Mouse (Mus musculus): ENCODE measurements around the gene Mpz. TPM values are rescaled to one million over a fixed set of nuclear protein-coding genes. Genes with fewer than 3 reads are reported as not detected.

Mpz gene
- total RNA-seq, 2 experiments from 2014 or later = not detected

GRCm38 (mm10) chr1:171195046-171195822 lies 44.7 kb downstream of the Mpz start:
- Histone ChIP-seq H3K4me3 (peak overlapping the region; percentile 62), H3K27ac (peak overlapping the region; percentile 64)
- no peak for TF ChIP-seq CTCF (conservative IDR thresholded peaks at IDR 0.05)
- DNase-seq (ENCODE audit: low spot score in 2 of 2) = no peak

GRCm38 (mm10) chr1:171195887-171196397 lies 45.4 kb downstream of the Mpz start, which contains the start of gene Pcp4l1:
Gene Pcp4l1 (minus strand): TSS chr1:171196268.
- DNase-seq (ENCODE audit: low spot score in 2 of 2) = peak in 1 of 2 experiments; percentile 36
- Histone ChIP-seq H3K27ac (peak within 1 kb of the TSS; percentile 64), H3K4me3 (peak within 1 kb of the TSS; percentile 62)
- TF ChIP-seq CTCF (conservative IDR thresholded peaks at IDR 0.05) = no peak

GRCm38 (mm10) chr1:171199532-171199931 lies 49.0 kb downstream of the Mpz start:
- no peak for TF ChIP-seq CTCF (conservative IDR thresholded peaks at IDR 0.05)
- Histone ChIP-seq H3K4me3 (no peak overlapping the region), H3K27ac (no peak overlapping the region)
- no peak for DNase-seq (ENCODE audit: low spot score in 2 of 2)

DNA sequence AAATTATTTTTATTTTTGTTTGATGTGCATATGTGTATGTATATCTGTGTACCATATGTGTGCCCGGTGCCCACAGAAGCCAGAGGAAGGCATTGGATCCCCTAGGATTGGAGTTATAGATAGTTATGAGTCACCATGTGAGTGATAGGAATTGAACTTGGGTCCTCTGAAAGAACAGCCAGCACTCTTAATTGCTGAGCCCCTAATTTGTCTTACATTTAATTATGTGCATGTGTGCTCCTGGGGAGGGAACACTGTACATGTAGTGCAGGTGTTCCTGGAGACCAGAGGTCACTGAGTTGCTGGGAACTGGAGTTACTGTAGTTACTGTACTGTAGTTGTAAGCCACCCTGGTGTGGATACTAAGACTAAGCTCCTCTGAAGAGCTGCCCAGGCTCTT lies 50.3 kb downstream of the Mpz start:
- H3K27ac ChIP-seq = no peak overlapping the region
- no peak for DNase-seq (ENCODE audit: low spot score in 2 of 2)
- TF ChIP-seq CTCF (conservative IDR thresholded peaks at IDR 0.05) = no peak
- H3K4me3 ChIP-seq = no peak overlapping the region

DNA sequence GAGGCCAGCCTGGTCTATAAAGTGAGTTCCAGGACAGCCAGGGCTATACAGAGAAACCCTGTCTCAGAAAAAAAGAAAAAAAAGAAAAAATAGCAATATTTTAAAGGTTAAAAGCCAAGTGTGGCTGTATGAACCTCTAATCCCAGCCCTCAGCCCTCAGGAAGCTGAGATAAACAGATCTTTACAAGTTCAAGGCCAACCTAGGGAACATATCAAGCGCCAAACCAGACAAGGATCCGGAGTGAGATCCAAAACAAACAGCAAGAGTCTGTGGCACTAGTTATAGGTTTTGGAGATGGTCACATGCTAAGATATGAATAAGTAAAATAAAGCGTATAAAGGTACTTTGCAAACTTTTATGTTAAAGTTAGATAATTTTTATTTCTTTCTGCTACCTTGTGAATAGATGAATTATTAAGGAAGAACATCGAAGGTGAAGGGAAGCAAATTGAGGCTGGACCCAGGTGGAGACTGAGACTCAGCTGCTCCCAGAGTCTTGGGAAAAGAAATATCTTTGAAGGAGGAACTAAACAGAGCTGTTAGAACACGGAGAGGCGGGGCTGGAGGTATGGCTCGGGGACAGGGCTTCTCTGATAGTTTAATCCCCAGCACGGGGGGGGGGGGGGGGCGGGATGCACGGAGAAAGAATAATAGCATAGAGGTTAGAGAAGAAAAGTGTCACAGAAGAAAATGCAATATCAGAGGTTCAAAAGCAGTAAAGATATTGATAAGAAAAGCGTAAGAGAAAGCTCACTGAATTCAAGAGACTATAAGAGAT lies 53.1 kb downstream of the Mpz start:
- Histone ChIP-seq H3K27ac (no peak overlapping the region), H3K4me3 (no peak overlapping the region)
- TF ChIP-seq CTCF (conservative IDR thresholded peaks at IDR 0.05) = no peak
- DNase-seq (ENCODE audit: low spot score in 2 of 2) = no peak

DNA sequence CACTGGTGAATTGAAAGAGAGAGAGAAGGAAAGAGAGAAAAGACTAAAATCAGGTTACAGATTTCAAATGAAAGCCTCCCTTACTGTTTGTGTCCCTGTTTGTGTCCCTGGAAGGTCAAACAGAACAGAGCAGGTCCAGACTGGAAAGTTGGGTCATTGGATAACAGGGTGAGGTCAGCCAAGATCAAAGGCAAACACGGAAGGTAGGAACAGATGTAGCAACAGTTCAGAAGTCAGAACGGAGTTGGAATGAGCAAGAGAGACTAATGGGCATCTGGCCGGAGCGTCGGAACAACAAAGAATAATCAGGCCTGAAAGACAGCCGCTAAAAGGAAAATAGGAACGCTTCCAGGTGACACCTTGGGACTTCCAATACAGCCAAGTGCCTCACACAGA lies 53.7 kb downstream of the Mpz start:
- Histone ChIP-seq H3K4me3 (no peak overlapping the region), H3K27ac (no peak overlapping the region)
- TF ChIP-seq CTCF (conservative IDR thresholded peaks at IDR 0.05) = no peak
- DNase-seq (ENCODE audit: low spot score in 2 of 2) = no peak

GRCm38 (mm10) chr1:171205704-171206493 lies 55.4 kb downstream of the Mpz start:
- DNase-seq (ENCODE audit: low spot score in 2 of 2) = no peak
- TF ChIP-seq CTCF (conservative IDR thresholded peaks at IDR 0.05) = no peak
- no peak overlapping the region for H3K4me3 ChIP-seq
- H3K27ac ChIP-seq = no peak overlapping the region

GRCm38 (mm10) chr1:171209409-171209808 lies 58.9 kb downstream of the Mpz start:
- no peak overlapping the region for H3K27ac ChIP-seq
- DNase-seq (ENCODE audit: low spot score in 2 of 2) = no peak
- no peak for TF ChIP-seq CTCF (conservative IDR thresholded peaks at IDR 0.05)

More at GRCm38 (mm10) chr1:171209409-171209808, 58.9 kb downstream of the Mpz start:
- H3K4me3 ChIP-seq = no peak overlapping the region

Other genes with a start within 250 kb of the Mpz start
- gene Fcrlb, start 237.8 kb upstream of the Mpz start, total RNA-seq (2021) = under 1 TPM; 0.28 to 0.47 TPM
- gene Fcrla, start 223.1 kb upstream of the Mpz start, total RNA-seq (2021) = not detected
- gene Fcgr2b, start 174.2 kb upstream of the Mpz start, total RNA-seq (2021) = 1 to 10 TPM; 2.7 to 4.4 TPM
- gene Fcgr4, start 131.8 kb upstream of the Mpz start, total RNA-seq (2021) = not detected
- 10 to 100 TPM; 12.0 to 12.3 TPM for gene Fcgr3, start 85.8 kb upstream of the Mpz start, total RNA-seq (2021)
- 1 to 10 TPM in 1 of 2 experiments, under 1 TPM in 1; 0.76 to 2.4 TPM for gene Cfap126, start 36.8 kb upstream of the Mpz start, total RNA-seq (2021)
- 100 to 1,000 TPM; 185 to 201 TPM for gene Sdhc, start 108 bp upstream of the Mpz start, total RNA-seq (2021)
- gene Pcp4l1, start 45.6 kb downstream of the Mpz start, total RNA-seq (2021) = 10 to 100 TPM; 40.4 to 40.9 TPM
- under 1 TPM in 1 of 2 experiments, not detected in 1; 0.15 TPM for gene Nr1i3, start 63.3 kb downstream of the Mpz start, total RNA-seq (2021)
- 10 to 100 TPM; 70.8 to 76.7 TPM for gene Tomm40l, start 71.8 kb downstream of the Mpz start, total RNA-seq (2021)
- gene Apoa2, start 74.3 kb downstream of the Mpz start, total RNA-seq (2021) = 1 to 10 TPM; 1.2 to 1.9 TPM
- gene Fcer1g, start 83.7 kb downstream of the Mpz start, total RNA-seq (2021) = 10 to 100 TPM; 14.9 to 17.2 TPM
- 10 to 100 TPM in 1 of 2 experiments, 1 to 10 TPM in 1; 9.6 to 10.9 TPM for gene Adamts4, start 99.7 kb downstream of the Mpz start, total RNA-seq (2021)
- gene Ndufs2, start 100.7 kb downstream of the Mpz start, total RNA-seq (2021) = 100 to 1,000 TPM; 254 to 273 TPM
- gene B4galt3, start 119.6 kb downstream of the Mpz start, total RNA-seq (2021) = 10 to 100 TPM; 73.1 to 79.3 TPM
- gene Ppox, start 130.5 kb downstream of the Mpz start, total RNA-seq (2021) = 10 to 100 TPM; 31.2 to 42.1 TPM
- gene Usp21, start 137.3 kb downstream of the Mpz start, total RNA-seq (2021) = 10 to 100 TPM; 61.9 to 76.6 TPM
- gene Ufc1, start 144.3 kb downstream of the Mpz start, total RNA-seq (2021) = 100 to 1,000 TPM; 105 to 113 TPM
- gene Dedd, start 178.4 kb downstream of the Mpz start, total RNA-seq (2021) = 10 to 100 TPM; 36.1 to 37.4 TPM
- 10 to 100 TPM; 42.8 to 45.9 TPM for gene Nit1, start 194.9 kb downstream of the Mpz start, total RNA-seq (2021)
- 100 to 1,000 TPM; 154 to 163 TPM for gene Pfdn2, start 195.0 kb downstream of the Mpz start, total RNA-seq (2021)
- 1 to 10 TPM; 7.7 to 8.7 TPM for gene Klhdc9, start 210.1 kb downstream of the Mpz start, total RNA-seq (2021)
- 1 to 10 TPM; 5.1 to 6.1 TPM for gene Nectin4, start 219.4 kb downstream of the Mpz start, total RNA-seq (2021)
- gene Arhgap30, start 238.2 kb downstream of the Mpz start, total RNA-seq (2021) = 1 to 10 TPM; 1.9 to 2.2 TPM